In the genomic region with DNA sequence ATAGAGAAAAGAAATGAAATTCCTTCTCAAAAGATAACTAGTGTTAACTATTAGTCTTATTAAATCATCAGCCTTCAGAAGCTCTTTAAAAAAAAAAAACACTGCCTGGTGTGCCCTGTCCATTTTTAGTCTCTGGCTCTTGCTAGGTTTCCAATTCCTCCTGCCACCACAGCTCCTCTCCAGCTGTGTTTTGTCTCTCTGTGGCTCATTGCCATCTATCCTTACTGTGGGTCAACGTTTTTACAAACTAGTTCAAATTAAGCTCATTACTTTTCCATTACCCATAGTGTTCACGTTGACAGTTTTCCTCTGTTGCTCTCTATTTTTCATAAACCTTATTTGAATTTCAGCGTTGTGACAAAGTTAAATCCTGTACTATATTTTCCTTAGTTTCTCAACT, we compare ENCODE assay signal across 26 mouse cellular contexts.
DNase-seq lines count a peak whose midpoint lies in the region; ATAC-seq and TF ChIP-seq lines count a peak whose summit lies in the region.
"Had no signal": no experiment of that assay in that cellular context is flagged by ENCODE, and none has a peak within 500 bp of the region (broad histone marks: within the 10 kb centered on the region; RNA-seq: fewer than 3 reads in every experiment).

No protein-coding gene starts in this region.

- no peak overlapping the region for H3K4me2 ChIP-seq in lung, postnatal 0 days (replicated peaks; ENCODE audit: low read depth, low read length)
- H3K4me2 ChIP-seq in hindbrain, postnatal 0 days (ENCODE audit: low read depth, low read length), result no peak overlapping the region
- H3K4me2 ChIP-seq: forebrain, embryonic 13.5 days; hindbrain, embryonic 12.5 days; hindbrain, embryonic 15.5 days had no signal

- TF ChIP-seq CTCF in lung, postnatal 0 days (IDR thresholded peaks at IDR 0.05), result no peak
- TF ChIP-seq CTCF in hindbrain, postnatal 0 days (IDR thresholded peaks at IDR 0.05; ENCODE audit: low read depth), result no peak

- H3K27ac ChIP-seq in lung, postnatal 0 days (ENCODE audit: low read length), result no peak overlapping the region
- no peak overlapping the region for H3K27ac ChIP-seq in hindbrain, postnatal 0 days
- H3K27ac ChIP-seq: forebrain, embryonic 10.5 days; forebrain, embryonic 13.5 days; heart, adult 2 months; heart, embryonic 10.5 days; hindbrain, embryonic 12.5 days; hindbrain, embryonic 15.5 days had no signal

- no peaks in the 10 kb centered on the region for H3K4me1 ChIP-seq in lung, postnatal 0 days (ENCODE audit: insufficient read depth, low read depth, low read length)
- no peaks in the 10 kb centered on the region for H3K4me1 ChIP-seq in hindbrain, postnatal 0 days (ENCODE audit: insufficient read depth, low read length)
- H3K4me1 ChIP-seq: forebrain, embryonic 10.5 days; forebrain, embryonic 13.5 days; heart, embryonic 10.5 days; hindbrain, embryonic 12.5 days; hindbrain, embryonic 15.5 days had no signal

- no peak overlapping the region for H3K9ac ChIP-seq in lung, postnatal 0 days (replicated peaks; ENCODE audit: low read depth)
- H3K9ac ChIP-seq in hindbrain, postnatal 0 days (replicated peaks; ENCODE audit: low read length), result no peak overlapping the region
- H3K9ac ChIP-seq: forebrain, embryonic 13.5 days; hindbrain, embryonic 12.5 days; hindbrain, embryonic 15.5 days had no signal

- 38% methylated on average over 3 of the region's 3 CpGs for WGBS in lung, postnatal 0 days
- 51% methylated on average over 3 of the region's 3 CpGs for WGBS in hindbrain, postnatal 0 days

- H3K36me3 ChIP-seq in lung, postnatal 0 days (ENCODE audit: insufficient read depth, low read length), result no peaks in the 10 kb centered on the region
- H3K36me3 ChIP-seq in hindbrain, postnatal 0 days (ENCODE audit: insufficient read depth, low read length), result no peaks in the 10 kb centered on the region
- H3K36me3 ChIP-seq: forebrain, embryonic 10.5 days; G1E; heart, embryonic 10.5 days; hindbrain, embryonic 12.5 days; hindbrain, embryonic 15.5 days had no signal

- no peaks in the 10 kb centered on the region for H3K27me3 ChIP-seq in lung, postnatal 0 days (replicated peaks; ENCODE audit: insufficient read depth, low read length)
- H3K27me3 ChIP-seq in hindbrain, postnatal 0 days (ENCODE audit: insufficient read depth, low read length), result no peaks in the 10 kb centered on the region
- H3K27me3 ChIP-seq: CH12.LX; forebrain, embryonic 13.5 days; hindbrain, embryonic 12.5 days; hindbrain, embryonic 15.5 days; Patski had no signal

- no peaks in the 10 kb centered on the region for H3K9me3 ChIP-seq in lung, postnatal 0 days (ENCODE audit: low read length)
- H3K9me3 ChIP-seq in hindbrain, postnatal 0 days (ENCODE audit: low read length), result no peaks in the 10 kb centered on the region
- H3K9me3 ChIP-seq: forebrain, embryonic 10.5 days; forebrain, embryonic 13.5 days; G1E; heart, embryonic 10.5 days; hindbrain, embryonic 12.5 days; hindbrain, embryonic 15.5 days had no signal

- peak; percentile 8 for DNase-seq in heart, postnatal 4 days
- DNase-seq in heart, postnatal 36 days, result no peak
- peak; percentile 27 for DNase-seq in kidney, postnatal 14 days
- no peak for DNase-seq in kidney, adult 8-10 months
- DNase-seq in lung, postnatal 0 days (ENCODE audit: low spot score), result peak; percentile 7
- no peak for DNase-seq in lung, postnatal 25 days (ENCODE audit: low spot score)
- DNase-seq in lung, postnatal 36 days, result peak; percentile 12
- no peak for DNase-seq in hindbrain, postnatal 0 days (ENCODE audit: low spot score)
- DNase-seq: adrenal gland, postnatal 10 days; adrenal gland, postnatal 36 days; B cell, adult 2 months; cerebellum, adult 18-20 months; cerebellum, adult 9-10 months; cerebellum, postnatal 14 days; gastrocnemius, postnatal 10 days; gastrocnemius, postnatal 36 days; heart, adult 2 months had no signal

- H3K4me3 ChIP-seq in lung, postnatal 0 days (ENCODE audit: low read depth, low read length), result no peak overlapping the region
- H3K4me3 ChIP-seq in hindbrain, postnatal 0 days (ENCODE audit: low read length), result no peak overlapping the region
- H3K4me3 ChIP-seq: forebrain, embryonic 10.5 days; forebrain, embryonic 13.5 days; heart, adult 2 months; heart, embryonic 10.5 days; hindbrain, embryonic 12.5 days; hindbrain, embryonic 15.5 days had no signal

- TF ChIP-seq EP300 in lung, postnatal 0 days (IDR thresholded peaks at IDR 0.05), result no peak

- ATAC-seq in lung, postnatal 0 days, result no peak
- no peak for ATAC-seq in hindbrain, postnatal 0 days
- ATAC-seq: forebrain, embryonic 13.5 days; forebrain, embryonic 16.5 days; Patski had no signal

- intact Hi-C loops in heart, postnatal 36 days (cut with DNase I), result no loop called here

Comparison
In these comparisons a context has a peak if more than half of its experiments do, and no peak if none do; other contexts are left out.
1. DNase-seq: peak in heart, postnatal 4 days (single experiment), kidney, postnatal 14 days (single experiment), lung, postnatal 0 days (single experiment) and lung, postnatal 36 days (single experiment); none in heart, postnatal 36 days (0 of 2), kidney, adult 8-10 months (0 of 2), lung, postnatal 25 days (single experiment) and hindbrain, postnatal 0 days (single experiment).